Mouse (Mus musculus) liver, postnatal 0 days (tissue): ENCODE data around the gene Myo5a. TPM values are rescaled to one million over a fixed set of nuclear protein-coding genes. Genes with fewer than 3 reads are reported as not detected.

Source experiments
- ATAC-seq: fragments of 200-750 bp; cut with Nextera tagmentation; 2 replicates; pipeline ENCODE4 v1.8.0; 2017; ENCODE audit warnings: mild to moderate bottlenecking, moderate library complexity
- DNase-seq: peaks from one replicate; pipeline ENCODE4 v3.0.0-alpha.2; 2016
- H3K27ac ChIP-seq: fragments of 300-500 bp; sonication (generic); 2 replicates; pipeline ENCODE4 v1.5.1; 2014; ENCODE audit warnings: antibody characterized with exemption, moderate library complexity, mild to moderate bottlenecking, low read depth
- H3K27me3 ChIP-seq: fragments of 300-500 bp; sonication (generic); 2 replicates; pipeline ENCODE4 v1.6.1; 2014; ENCODE audit warnings: low read length, control low read depth, mixed read lengths; ENCODE audit not compliant: insufficient read depth
- H3K36me3 ChIP-seq: fragments of 300-500 bp; sonication (generic); replicated peaks from 2 replicates; pipeline ENCODE4 v1.6.1; 2014; ENCODE audit warnings: mild to moderate bottlenecking, control low read depth, low read length, moderate library complexity, mixed read lengths; ENCODE audit not compliant: insufficient read depth
- H3K4me1 ChIP-seq: fragments of 300-500 bp; sonication (generic); 2 replicates; pipeline ENCODE4 v1.6.1; 2014; ENCODE audit warnings: antibody characterized with exemption, mild to moderate bottlenecking, control low read depth; ENCODE audit not compliant: insufficient read depth
- H3K4me2 ChIP-seq: fragments of 300-500 bp; sonication (generic); 2 replicates; pipeline ENCODE4 v1.6.1; 2014; ENCODE audit warnings: low read depth, mild to moderate bottlenecking, low read length, moderate library complexity, mixed read lengths
- H3K4me3 ChIP-seq: fragments of 300-500 bp; sonication (generic); 2 replicates; pipeline ENCODE4 v1.5.1; 2014; ENCODE audit warnings: low read depth, low read length
- H3K9ac ChIP-seq: fragments of 300-500 bp; sonication (generic); replicated peaks from 2 replicates; pipeline ENCODE4 v1.6.1; 2014; ENCODE audit warnings: mild to moderate bottlenecking, moderate library complexity
- H3K9me3 ChIP-seq: fragments of 300-500 bp; sonication (generic); 2 replicates; pipeline ENCODE4 v1.6.1; 2016; ENCODE audit warnings: mild to moderate bottlenecking, control low read depth, low read length, mixed read lengths
- CTCF ChIP-seq: sonication (generic); IDR thresholded peaks from 2 replicates; pipeline ENCODE4 v1.5.1; 2016; ENCODE audit warnings: antibody characterized with exemption, low read depth
- EP300 ChIP-seq: IDR thresholded peaks from 2 replicates; pipeline ENCODE4 v1.6.1; 2016; ENCODE audit warnings: antibody characterized with exemption, low read depth, mild to moderate bottlenecking
- WGBS: fragments of 180-500 bp; shearing (Covaris S2); extraction: QIAGEN DNeasy Blood & Tissue Kit; methylation state at CpG from one replicate; pipeline ENCODE4 v1.1.7; 2014; ENCODE audit not compliant: insufficient replicate concordance; 5-methylcytosine and 5-hydroxymethylcytosine counted together
- polyA plus RNA-seq: library from polyadenylated mRNA; unstranded; fragments of >200 nt; fragmentation: Nextera tagmentation; extraction: Ambion mirVana; gene quantifications from 2 replicates; pipeline ENCODE4 v1.2.1, GENCODE M21; 2015

Myo5a gene
- polyA plus RNA-seq, 1 experiment from 2014 or later: 1.3 TPM

- Histone ChIP-seq H3K4me3 (peak within 1 kb of the TSS; percentile 48), H3K9me3 (no peaks in the 10 kb centered on the region), H3K4me2 (peak within 1 kb of the TSS; percentile 70), H3K4me1 (no peaks in the 10 kb centered on the region; the same call in 1 of the 2 replicates), H3K27me3 (peaks cover 10% of the 10 kb centered on the region), H3K9ac (peak within 1 kb of the TSS; percentile 46), H3K27ac (no peak within 1 kb of the TSS), H3K36me3 (no peaks in the 10 kb centered on the region)
- WGBS: 7% methylated on average over 48 of the region's 48 CpGs
- peak; percentile 65 for DNase-seq
- ATAC-seq: peak; percentile 82
- no peak for TF ChIP-seq CTCF
- TF ChIP-seq EP300: no peak
These were observed 161.3 kb downstream of the Myo5a start, which contains the start of gene Myo5c for GRCm38 (mm10) chr9:75231841-75232746. Gene Myo5c (plus strand): TSS chr9:75232020.

DNA sequence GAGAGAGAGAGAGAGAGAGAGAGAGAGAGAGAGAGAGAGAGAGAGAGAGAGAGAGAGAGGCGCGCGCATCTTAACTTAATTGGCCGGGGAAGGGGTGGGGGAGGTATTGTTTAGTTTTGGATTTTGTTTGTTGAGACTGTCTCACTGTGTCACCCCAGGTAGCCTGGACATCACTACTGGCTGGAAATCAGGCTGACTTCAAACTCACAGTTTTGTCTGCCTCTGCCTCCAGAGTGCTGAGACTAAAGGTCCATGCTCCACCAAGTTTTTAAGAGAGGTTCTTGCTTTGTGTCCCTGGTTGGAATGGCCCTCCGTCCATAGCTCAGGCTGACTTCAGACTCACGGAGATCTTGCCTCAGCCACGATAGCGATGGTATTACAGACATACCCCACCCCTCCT, 162.0 kb downstream of the Myo5a start:
- Histone ChIP-seq H3K36me3 (no peaks in the 10 kb centered on the region), H3K27ac (no peak overlapping the region), H3K27me3 (peaks cover 10% of the 10 kb centered on the region), H3K9me3 (no peaks in the 10 kb centered on the region), H3K4me3 (no peak overlapping the region), H3K9ac (no peak overlapping the region), H3K4me2 (no peak overlapping the region), H3K4me1 (no peaks in the 10 kb centered on the region; the same call in 1 of the 2 replicates)
- no peak for TF ChIP-seq EP300
- TF ChIP-seq CTCF: no peak
- 57% methylated on average over 8 of the region's 8 CpGs for WGBS
- DNase-seq: no peak
- no peak for ATAC-seq

GRCm38 (mm10) chr9:75234271-75234741, 163.5 kb downstream of the Myo5a start:
- no peak for TF ChIP-seq EP300
- TF ChIP-seq CTCF: no peak
- H3K36me3 ChIP-seq: no peaks in the 10 kb centered on the region
- no peak overlapping the region for H3K4me3 ChIP-seq
- H3K27ac ChIP-seq: no peak overlapping the region
- peaks cover 10% of the 10 kb centered on the region for H3K27me3 ChIP-seq
- 52% methylated on average over 7 of the region's 7 CpGs for WGBS
- DNase-seq (no peak), ATAC-seq (no peak)
- no peaks in the 10 kb centered on the region; the same call in 1 of the 2 replicates for H3K4me1 ChIP-seq
- H3K9ac ChIP-seq: no peak overlapping the region
- no peaks in the 10 kb centered on the region for H3K9me3 ChIP-seq
- H3K4me2 ChIP-seq: no peak overlapping the region

DNA sequence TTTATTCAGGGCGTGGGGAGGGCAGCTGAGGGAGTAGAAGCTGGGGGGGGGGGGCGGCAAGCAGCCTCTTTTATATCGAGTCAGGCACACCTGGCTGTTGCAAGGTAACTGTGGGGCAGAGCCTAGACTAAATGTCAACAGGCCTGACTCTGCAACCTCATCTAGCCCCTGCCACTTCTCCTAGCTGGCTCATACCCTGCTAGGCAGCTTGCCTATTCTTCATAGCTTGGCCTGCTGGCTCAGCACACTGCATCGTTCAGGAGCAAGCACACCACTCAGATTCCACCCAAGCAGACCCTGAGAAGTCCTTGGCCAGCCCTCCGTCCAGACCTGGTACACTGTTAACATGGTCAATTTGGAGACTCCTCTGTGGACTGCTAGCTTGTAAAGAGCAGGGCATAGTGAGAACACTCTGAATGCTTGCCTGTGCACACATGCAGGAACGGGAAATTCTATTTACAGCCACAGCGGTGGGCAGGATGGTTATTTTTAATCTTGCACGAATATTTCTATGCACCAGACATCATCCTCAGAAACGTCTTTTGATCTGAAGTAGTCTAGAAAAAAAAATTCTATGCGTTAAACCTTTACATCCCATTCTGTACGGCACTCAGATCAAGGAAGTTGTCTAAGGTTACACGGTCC, 164.3 kb downstream of the Myo5a start:
- no peak for ATAC-seq
- Histone ChIP-seq H3K27ac (no peak overlapping the region), H3K4me1 (no peaks in the 10 kb centered on the region; the same call in 1 of the 2 replicates), H3K9ac (no peak overlapping the region), H3K27me3 (peaks cover 10% of the 10 kb centered on the region), H3K4me2 (no peak overlapping the region), H3K9me3 (no peaks in the 10 kb centered on the region), H3K36me3 (no peaks in the 10 kb centered on the region), H3K4me3 (no peak overlapping the region)
- DNase-seq: no peak
- WGBS: 70% methylated on average over 11 of the region's 12 CpGs
- TF ChIP-seq EP300 (no peak), CTCF (no peak)

DNA sequence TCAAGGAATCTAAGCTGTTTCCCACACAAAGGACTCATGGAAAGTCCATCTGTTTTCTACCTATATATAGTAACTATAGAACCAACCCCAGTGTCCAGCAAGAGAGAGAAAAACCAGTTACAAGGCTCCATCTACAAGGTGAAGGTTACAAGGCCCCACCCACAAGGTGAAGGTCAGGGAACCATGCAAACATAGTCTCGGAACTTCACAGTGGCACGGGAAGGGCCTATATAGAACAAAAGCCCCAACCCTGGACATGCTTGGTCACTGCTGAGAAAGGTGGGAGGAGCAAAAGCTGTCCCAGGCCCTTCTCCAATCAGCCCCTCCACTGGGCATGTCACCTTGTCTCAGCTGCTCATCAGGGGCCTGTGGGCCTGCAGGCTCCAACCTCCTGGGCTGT, 164.9 kb downstream of the Myo5a start:
- no peak for DNase-seq
- H3K27me3 ChIP-seq: peaks cover 10% of the 10 kb centered on the region
- no peaks in the 10 kb centered on the region; the same call in 1 of the 2 replicates for H3K4me1 ChIP-seq
- TF ChIP-seq EP300: no peak
- no peak for TF ChIP-seq CTCF
- no peaks in the 10 kb centered on the region for H3K9me3 ChIP-seq
- no peak for ATAC-seq
- H3K4me3 ChIP-seq: no peak overlapping the region
- WGBS: 48% methylated on average over 2 of the region's 2 CpGs
- H3K9ac ChIP-seq: no peak overlapping the region
- no peak overlapping the region for H3K4me2 ChIP-seq
- no peaks in the 10 kb centered on the region for H3K36me3 ChIP-seq
- no peak overlapping the region for H3K27ac ChIP-seq

- DNase-seq: no peak
- H3K4me2 ChIP-seq: no peak overlapping the region
- 65% methylated on average over 12 of the region's 12 CpGs for WGBS
- TF ChIP-seq EP300 (no peak), CTCF (no peak)
- H3K9ac ChIP-seq: no peak overlapping the region
- ATAC-seq: peak; percentile 93
- 0 out of 2 replicates have a peak overlapping the region, but pooled peaks have one; percentile 13 for H3K27ac ChIP-seq
- H3K27me3 ChIP-seq: peaks cover 10% of the 10 kb centered on the region
- no peaks in the 10 kb centered on the region for H3K36me3 ChIP-seq
- H3K4me1 ChIP-seq: no peaks in the 10 kb centered on the region; the same call in 1 of the 2 replicates
- H3K4me3 ChIP-seq: no peak overlapping the region
- H3K9me3 ChIP-seq: no peaks in the 10 kb centered on the region
These were observed 165.8 kb downstream of the Myo5a start for GRCm38 (mm10) chr9:75236416-75237308.
